Mouse (Mus musculus): ENCODE results near the gene Stk32c. TPM values are rescaled to one million over a fixed set of nuclear protein-coding genes. Genes with fewer than 3 reads are reported as not detected.

The Stk32c gene
- polyA plus RNA-seq, 1 experiment from 2014 or later: 0.65 TPM

DNA sequence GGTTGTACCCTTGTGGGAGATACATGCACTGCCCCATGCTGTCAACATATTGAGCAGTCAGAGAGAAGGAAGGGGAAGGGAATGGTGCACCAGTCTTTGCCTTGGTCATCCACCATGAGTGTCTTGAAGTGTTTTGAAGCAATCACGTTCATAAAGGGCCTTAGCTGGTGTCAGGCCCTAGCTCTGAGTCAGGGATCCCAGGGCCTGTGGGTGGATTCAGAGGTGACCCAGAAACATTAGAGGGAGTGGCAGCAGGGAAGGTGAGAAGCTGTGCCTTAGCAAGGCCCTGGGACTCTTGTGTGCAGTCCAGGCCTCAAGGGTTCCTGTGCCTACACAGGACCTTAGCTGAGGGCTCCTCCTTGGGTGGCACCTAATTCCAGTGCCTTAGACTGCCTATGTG is 11.0 kb upstream of the Stk32c start:
- WGBS: 78% methylated on average over 1 of the region's 1 CpGs
- ATAC-seq (ENCODE audit: low FRiP score): no peak

DNA sequence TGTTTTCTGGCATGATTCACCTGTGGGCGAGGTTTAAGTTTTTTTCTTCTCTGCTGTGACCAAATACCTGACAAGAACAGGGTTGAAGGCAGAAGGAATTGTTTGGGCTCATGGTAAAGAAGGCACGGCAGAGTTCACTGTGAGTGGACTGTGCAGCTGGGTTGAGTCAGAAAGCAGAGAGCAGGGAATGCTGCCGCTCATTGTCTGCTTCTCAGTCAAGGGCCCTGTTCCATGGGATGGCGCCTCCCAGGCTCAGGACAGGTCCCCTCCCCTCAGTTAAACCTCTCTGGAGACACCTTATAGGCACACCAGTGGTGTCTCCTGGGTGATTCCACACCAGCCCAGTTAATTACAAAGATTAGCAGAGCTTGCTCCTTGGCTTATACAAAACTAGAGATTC is 9.2 kb upstream of the Stk32c start:
- H3K4me1 ChIP-seq: no peaks in the 10 kb centered on the region; the same call in none of the 2 replicates
- ATAC-seq (ENCODE audit: low FRiP score): no peak

More for the DNA sequence above, 11.0 kb upstream of the Stk32c start:
- H3K27ac ChIP-seq: no peak overlapping the region
- H3K36me3 ChIP-seq: no peaks in the 10 kb centered on the region
- H3K4me1 ChIP-seq: no peaks in the 10 kb centered on the region; the same call in 1 of the 2 replicates
- H3K4me2 ChIP-seq (replicated peaks): no peak overlapping the region
- H3K4me3 ChIP-seq: no peak overlapping the region
- no peaks in the 10 kb centered on the region for H3K9me3 ChIP-seq (replicated peaks)
- no peaks in the 10 kb centered on the region for H3K27me3 ChIP-seq
- no peak overlapping the region for H3K9ac ChIP-seq

DNA sequence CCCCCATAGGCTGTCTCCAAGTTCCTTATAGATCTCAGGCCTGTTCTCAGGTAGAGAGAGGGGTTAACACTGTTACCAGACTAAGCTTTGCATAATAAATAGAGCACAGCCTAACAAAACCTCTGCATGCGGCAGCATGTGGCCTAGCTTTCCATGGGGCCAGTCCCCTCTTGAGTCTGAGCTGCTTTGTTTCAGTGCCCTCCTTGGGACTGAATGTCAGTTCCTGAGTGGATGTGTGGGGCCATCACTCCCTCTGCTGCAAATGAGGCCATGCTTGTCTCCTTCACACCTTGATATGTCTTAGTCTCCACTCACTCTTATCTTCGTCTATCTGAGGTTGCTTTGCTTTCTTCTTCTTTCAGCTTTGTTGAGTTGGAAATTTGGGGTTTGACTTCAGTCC is 8.7 kb upstream of the Stk32c start:
- H3K4me1 ChIP-seq: no peaks in the 10 kb centered on the region; the same call in none of the 2 replicates
- no peaks in the 10 kb centered on the region for H3K9me3 ChIP-seq (replicated peaks)
- H3K4me3 ChIP-seq: no peak overlapping the region
- H3K27me3 ChIP-seq: no peaks in the 10 kb centered on the region
- WGBS: 61% methylated on average over 2 of the region's 2 CpGs
- H3K4me2 ChIP-seq (replicated peaks): no peak overlapping the region
- ATAC-seq (ENCODE audit: low FRiP score): no peak
- H3K27ac ChIP-seq: no peak overlapping the region
- H3K9ac ChIP-seq: no peak overlapping the region
- no peaks in the 10 kb centered on the region for H3K36me3 ChIP-seq

More for the DNA sequence above, 9.2 kb upstream of the Stk32c start:
- no peak overlapping the region for H3K4me3 ChIP-seq
- no peaks in the 10 kb centered on the region for H3K9me3 ChIP-seq (replicated peaks)
- 74% methylated on average over 4 of the region's 4 CpGs for WGBS
- H3K36me3 ChIP-seq: no peaks in the 10 kb centered on the region
- no peak overlapping the region for H3K9ac ChIP-seq
- no peak overlapping the region for H3K4me2 ChIP-seq (replicated peaks)
- H3K27ac ChIP-seq: no peak overlapping the region
- no peaks in the 10 kb centered on the region for H3K27me3 ChIP-seq

DNA sequence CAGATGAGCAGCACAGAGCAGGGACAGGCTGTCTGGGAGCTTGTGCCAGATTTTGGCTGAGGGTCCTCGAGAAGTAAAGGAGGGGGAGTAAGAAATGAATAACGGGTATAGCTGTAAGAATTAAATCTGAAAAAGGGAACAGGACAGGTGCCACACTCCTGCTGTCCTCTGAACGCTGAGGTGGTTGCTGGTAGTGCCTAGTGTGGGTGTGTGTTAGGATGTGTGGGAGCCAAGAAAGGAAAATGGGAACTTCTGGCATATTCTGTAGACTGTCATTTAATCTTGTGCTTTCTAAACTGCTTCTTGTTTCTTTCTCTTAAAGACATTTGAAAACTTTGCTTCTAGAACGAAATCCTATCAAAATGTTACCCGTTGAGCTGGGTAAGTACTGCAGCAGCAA is 8.0 kb upstream of the Stk32c start:
- ATAC-seq (ENCODE audit: low FRiP score): no peak
- H3K27ac ChIP-seq: no peak overlapping the region
- 86% methylated on average over 5 of the region's 5 CpGs for WGBS
- no peaks in the 10 kb centered on the region for H3K9me3 ChIP-seq (replicated peaks)
- H3K27me3 ChIP-seq: no peaks in the 10 kb centered on the region
- H3K4me3 ChIP-seq: no peak overlapping the region
- no peak overlapping the region for H3K9ac ChIP-seq
- H3K36me3 ChIP-seq: no peaks in the 10 kb centered on the region
- H3K4me2 ChIP-seq (replicated peaks): no peak overlapping the region
- no peaks in the 10 kb centered on the region; the same call in none of the 2 replicates for H3K4me1 ChIP-seq

DNA sequence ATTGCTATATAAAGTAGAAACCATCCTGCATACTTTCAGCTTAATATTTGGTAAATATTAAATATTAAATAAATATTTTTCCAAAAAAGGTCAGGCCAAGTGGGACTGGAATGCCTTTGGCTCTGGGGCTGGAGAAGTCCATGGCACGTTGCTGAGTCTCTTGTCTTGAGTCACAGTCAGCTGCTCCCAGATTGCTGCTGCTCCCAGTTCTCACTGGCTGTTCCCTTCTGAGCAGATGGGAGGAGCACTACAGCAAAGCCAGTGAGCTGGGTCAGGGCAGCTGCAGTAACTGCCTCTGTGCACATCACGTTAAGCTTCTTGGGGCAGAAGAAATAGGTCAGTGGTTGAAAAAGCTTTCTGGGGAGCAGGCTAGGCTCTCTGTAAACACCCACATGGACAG is 7.2 kb upstream of the Stk32c start:
- H3K27ac ChIP-seq: no peak overlapping the region
- no peaks in the 10 kb centered on the region; the same call in none of the 2 replicates for H3K4me1 ChIP-seq
- H3K4me3 ChIP-seq: no peak overlapping the region
- no peaks in the 10 kb centered on the region for H3K36me3 ChIP-seq
- 42% methylated on average over 2 of the region's 2 CpGs for WGBS
- ATAC-seq (ENCODE audit: low FRiP score): no peak
- no peak overlapping the region for H3K9ac ChIP-seq
- no peaks in the 10 kb centered on the region for H3K27me3 ChIP-seq
- no peaks in the 10 kb centered on the region for H3K9me3 ChIP-seq (replicated peaks)
- no peak overlapping the region for H3K4me2 ChIP-seq (replicated peaks)

DNA sequence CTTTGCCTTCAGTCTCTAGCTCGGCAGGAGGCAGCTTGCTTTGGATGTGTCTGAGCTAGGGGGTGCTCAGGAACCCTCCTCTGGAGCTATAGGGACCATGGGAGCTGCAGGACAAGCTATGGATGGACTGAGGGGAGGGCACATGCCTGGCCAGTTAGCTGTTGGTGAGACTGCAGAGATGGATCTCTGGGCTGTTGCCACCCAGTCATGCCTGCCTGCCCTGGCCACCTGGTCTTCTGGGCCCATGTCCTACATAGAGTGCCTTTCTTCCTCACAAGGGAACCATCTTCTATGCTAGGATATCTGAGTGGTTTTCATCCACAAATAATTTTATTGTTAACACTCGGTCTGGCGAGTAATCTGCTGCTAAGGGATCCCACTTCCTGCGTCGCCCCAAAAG is 6.4 kb upstream of the Stk32c start:
- Histone ChIP-seq H3K4me1 (no peaks in the 10 kb centered on the region; the same call in none of the 2 replicates), H3K27me3 (no peaks in the 10 kb centered on the region), H3K36me3 (no peaks in the 10 kb centered on the region), H3K4me3 (no peak overlapping the region), H3K9ac (no peak overlapping the region), H3K27ac (no peak overlapping the region), H3K9me3 (replicated peaks) (no peaks in the 10 kb centered on the region), H3K4me2 (replicated peaks) (no peak overlapping the region)
- ATAC-seq (ENCODE audit: low FRiP score): no peak
- 84% methylated on average over 5 of the region's 5 CpGs for WGBS

DNA sequence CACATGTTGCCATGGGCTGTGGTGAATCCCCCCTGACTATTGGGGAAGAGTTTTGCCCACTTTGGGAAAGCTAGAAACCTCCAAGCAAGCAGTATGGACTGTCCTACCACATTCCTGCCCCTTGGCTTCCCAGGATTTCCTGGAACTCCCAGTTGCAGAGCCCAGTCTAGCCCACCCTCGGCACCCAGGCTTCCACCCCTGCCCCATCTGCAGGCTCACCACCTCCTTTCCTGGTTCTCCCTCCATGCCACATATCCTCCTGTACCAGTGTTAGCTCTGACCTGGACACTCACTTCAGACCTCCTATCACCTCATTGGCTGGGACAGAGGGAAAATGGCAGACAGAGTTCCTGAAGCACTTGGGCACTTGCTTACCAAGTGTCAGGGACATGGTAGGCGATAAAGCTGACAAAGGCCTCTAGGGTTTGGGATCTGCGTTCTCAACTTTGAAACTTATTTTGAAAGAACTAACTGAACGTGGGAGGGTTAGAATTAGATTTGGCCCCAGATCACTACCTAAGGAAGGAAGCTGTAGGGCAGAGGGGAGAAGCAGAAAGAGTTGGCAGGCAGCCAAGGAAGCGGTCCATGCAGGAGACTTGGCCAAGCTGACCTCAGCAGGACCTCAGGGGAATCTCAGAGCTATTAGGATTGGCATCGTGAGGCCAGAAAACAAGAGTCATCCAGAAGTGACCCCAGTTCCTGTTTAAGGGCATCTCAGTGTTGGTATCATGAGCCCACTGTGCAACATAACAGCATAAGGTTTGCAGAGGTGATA is 5.7 kb upstream of the Stk32c start:
- no peak overlapping the region for H3K4me3 ChIP-seq
- H3K4me1 ChIP-seq: no peaks in the 10 kb centered on the region; the same call in none of the 2 replicates
- ATAC-seq (ENCODE audit: low FRiP score): no peak
- no peak overlapping the region for H3K9ac ChIP-seq
- 70% methylated on average over 6 of the region's 6 CpGs for WGBS
- H3K9me3 ChIP-seq (replicated peaks): no peaks in the 10 kb centered on the region
- no peaks in the 10 kb centered on the region for H3K36me3 ChIP-seq
- H3K27me3 ChIP-seq: no peaks in the 10 kb centered on the region
- H3K27ac ChIP-seq: no peak overlapping the region
- H3K4me2 ChIP-seq (replicated peaks): no peak overlapping the region

DNA sequence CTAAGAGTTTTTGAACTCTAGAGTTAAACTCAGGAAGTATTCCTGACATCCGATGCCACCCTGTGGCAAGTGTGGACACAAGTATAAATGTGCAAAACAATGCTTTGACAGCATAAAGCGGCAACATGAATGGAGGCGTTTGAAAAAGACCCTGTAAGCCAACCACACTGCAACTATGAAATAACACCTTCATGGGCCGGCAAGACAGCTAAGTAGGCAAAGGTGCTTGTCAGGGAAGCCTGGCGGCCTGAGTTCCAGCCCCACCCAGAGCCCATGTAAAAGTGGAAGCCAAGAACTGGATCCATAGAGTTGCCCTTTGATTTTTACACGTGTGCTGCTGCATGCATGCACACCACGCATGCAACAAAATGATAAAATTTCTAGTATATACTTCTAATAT is 3.9 kb upstream of the Stk32c start:
- H3K36me3 ChIP-seq: no peaks in the 10 kb centered on the region
- WGBS: 84% methylated on average over 7 of the region's 7 CpGs
- no peak overlapping the region for H3K4me2 ChIP-seq (replicated peaks)
- H3K9ac ChIP-seq: no peak overlapping the region
- peaks cover 10% of the 10 kb centered on the region for H3K4me1 ChIP-seq
- no peaks in the 10 kb centered on the region for H3K9me3 ChIP-seq (replicated peaks)
- no peak overlapping the region for H3K4me3 ChIP-seq
- ATAC-seq (ENCODE audit: low FRiP score): no peak
- no peak overlapping the region for H3K27ac ChIP-seq
- no peaks in the 10 kb centered on the region for H3K27me3 ChIP-seq

DNA sequence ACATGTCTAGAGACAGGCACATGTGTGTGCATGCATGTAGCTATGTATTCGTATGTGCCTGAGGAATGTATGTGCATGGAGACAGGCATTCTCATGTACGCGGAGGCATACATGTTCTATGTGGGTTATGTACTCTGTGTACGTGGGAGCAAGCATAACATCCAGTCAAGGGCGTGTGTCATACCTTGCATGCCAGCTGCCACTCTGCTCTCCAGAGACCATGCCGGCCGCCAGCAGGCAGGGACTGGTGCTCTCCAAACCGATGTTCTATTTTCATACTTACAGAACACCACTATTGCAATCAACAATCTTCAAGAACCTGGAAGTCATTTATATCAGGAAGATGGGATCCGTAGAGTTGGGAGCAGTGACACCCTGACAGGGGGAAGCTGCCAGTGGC is 3.4 kb upstream of the Stk32c start:
- ATAC-seq (ENCODE audit: low FRiP score): no peak
- H3K27ac ChIP-seq: no peak overlapping the region
- no peak overlapping the region for H3K4me3 ChIP-seq
- H3K27me3 ChIP-seq: no peaks in the 10 kb centered on the region
- H3K4me2 ChIP-seq (replicated peaks): no peak overlapping the region
- H3K9me3 ChIP-seq (replicated peaks): no peaks in the 10 kb centered on the region
- 90% methylated on average over 9 of the region's 9 CpGs for WGBS
- no peaks in the 10 kb centered on the region for H3K36me3 ChIP-seq
- peaks cover 12% of the 10 kb centered on the region for H3K4me1 ChIP-seq
- no peak overlapping the region for H3K9ac ChIP-seq

DNA sequence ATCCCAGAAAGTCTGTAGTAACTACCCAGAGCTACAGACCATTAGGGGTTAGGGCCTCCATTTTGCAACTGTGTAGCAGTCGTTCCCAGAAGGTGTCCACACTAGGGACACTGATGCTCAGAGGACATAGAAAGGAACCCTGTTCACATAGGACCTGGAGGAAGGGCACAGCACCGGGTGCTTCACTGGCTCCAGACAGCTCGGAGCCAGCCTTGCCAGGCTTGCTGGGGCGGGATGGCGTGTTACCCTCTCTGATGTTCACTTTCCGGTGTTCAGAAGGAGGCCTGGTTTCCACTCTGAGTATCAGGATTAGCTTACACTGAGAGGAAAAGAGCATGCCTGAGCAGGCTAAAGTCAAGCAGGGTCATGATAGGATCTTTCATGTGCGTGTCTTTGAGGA is 2.8 kb upstream of the Stk32c start:
- H3K27ac ChIP-seq: no peak overlapping the region
- H3K4me2 ChIP-seq (replicated peaks): no peak overlapping the region
- WGBS: 92% methylated on average over 7 of the region's 7 CpGs
- no peak overlapping the region for H3K9ac ChIP-seq
- H3K27me3 ChIP-seq: no peaks in the 10 kb centered on the region
- H3K4me1 ChIP-seq: peaks cover 12% of the 10 kb centered on the region
- ATAC-seq (ENCODE audit: low FRiP score): no peak
- H3K4me3 ChIP-seq: no peak overlapping the region
- no peaks in the 10 kb centered on the region for H3K9me3 ChIP-seq (replicated peaks)
- H3K36me3 ChIP-seq: no peaks in the 10 kb centered on the region

DNA sequence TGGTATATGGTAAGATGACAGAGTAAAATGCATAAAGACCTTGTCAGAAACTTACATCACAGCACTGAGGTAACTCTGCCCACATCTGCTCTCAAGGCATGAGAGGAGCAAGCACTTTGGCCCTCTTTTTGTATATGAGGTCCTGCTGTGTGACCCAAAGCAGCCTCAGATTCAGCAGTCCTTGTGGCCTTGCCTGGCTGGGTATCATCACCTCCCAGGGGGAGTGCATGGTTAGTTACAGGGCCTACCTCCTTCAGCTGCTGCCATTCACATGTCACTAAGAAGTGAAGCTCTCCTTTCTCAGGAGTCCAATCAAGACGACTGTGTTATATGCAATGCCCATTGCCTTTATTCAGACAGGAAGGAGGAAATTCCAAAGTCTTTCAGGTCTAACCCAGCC is 2.4 kb upstream of the Stk32c start:
- 69% methylated on average over 1 of the region's 1 CpGs for WGBS
- no peaks in the 10 kb centered on the region for H3K36me3 ChIP-seq
- H3K27me3 ChIP-seq: no peaks in the 10 kb centered on the region
- no peak for ATAC-seq (ENCODE audit: low FRiP score)
- H3K27ac ChIP-seq: no peak overlapping the region
- no peak overlapping the region for H3K4me3 ChIP-seq
- H3K4me2 ChIP-seq (replicated peaks): no peak overlapping the region
- peaks cover 12% of the 10 kb centered on the region for H3K4me1 ChIP-seq
- no peak overlapping the region for H3K9ac ChIP-seq
- H3K9me3 ChIP-seq (replicated peaks): no peaks in the 10 kb centered on the region

DNA sequence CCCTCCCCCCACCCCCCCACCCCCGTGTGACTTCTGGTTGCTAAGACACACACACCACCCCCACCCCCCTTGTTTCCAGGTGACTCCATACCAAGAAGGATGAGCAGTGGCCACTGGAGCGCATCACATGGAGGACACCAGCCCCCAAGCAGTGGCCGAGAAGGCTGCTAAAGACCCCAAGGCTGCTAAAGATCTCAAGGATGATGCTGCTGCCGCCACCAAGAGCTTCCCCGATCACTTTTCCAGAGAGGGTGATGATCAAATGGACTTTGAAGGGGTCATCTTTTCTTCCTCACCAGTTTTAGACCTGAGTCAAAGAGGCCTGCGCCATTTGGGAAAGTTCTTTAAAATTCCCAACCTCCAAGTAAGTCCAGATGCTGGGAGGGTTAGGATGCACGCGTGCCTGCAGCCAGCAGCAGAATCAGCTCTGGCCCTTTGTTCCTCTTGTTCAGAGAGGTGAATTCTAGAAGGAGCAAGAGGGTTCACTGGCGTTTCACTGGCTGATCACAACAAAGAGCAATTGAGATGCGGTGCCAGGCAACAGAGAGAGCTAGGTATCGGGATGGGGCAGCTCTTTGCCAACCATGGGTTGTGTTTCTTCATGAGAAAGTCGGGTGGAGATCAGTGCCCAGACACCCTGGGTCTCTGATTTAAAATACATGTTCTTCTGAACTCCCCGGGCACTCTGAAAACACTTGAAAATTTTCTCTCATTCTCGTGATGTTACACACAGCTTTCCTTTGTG is 1.7 kb upstream of the Stk32c start:
- peaks cover 12% of the 10 kb centered on the region for H3K4me1 ChIP-seq
- H3K27ac ChIP-seq: no peak overlapping the region
- H3K9ac ChIP-seq: no peak overlapping the region
- no peaks in the 10 kb centered on the region for H3K27me3 ChIP-seq
- no peaks in the 10 kb centered on the region for H3K36me3 ChIP-seq
- 78% methylated on average over 14 of the region's 14 CpGs for WGBS
- H3K4me3 ChIP-seq: no peak overlapping the region
- no peak overlapping the region for H3K4me2 ChIP-seq (replicated peaks)
- H3K9me3 ChIP-seq (replicated peaks): no peaks in the 10 kb centered on the region
- no peak for ATAC-seq (ENCODE audit: low FRiP score)

DNA sequence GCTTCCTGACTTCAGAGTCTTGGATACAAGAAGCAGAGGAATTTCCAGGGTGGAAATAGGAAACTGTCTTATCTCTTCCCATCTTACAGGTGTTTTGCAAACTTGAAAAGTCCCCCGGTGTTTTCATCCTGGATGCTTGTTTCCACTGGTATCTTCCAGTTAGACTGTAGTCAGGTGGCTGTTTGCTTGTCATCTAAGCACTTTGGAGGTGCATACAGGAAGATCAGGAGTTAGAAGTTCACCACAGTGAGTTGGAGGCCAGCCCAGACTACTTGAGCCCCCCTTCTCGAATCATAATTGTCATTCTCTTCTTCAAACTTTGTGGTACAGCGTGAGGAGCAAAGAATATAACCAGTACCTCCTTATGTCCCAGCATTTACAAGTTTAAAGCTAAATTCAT is 1.1 kb upstream of the Stk32c start:
- Histone ChIP-seq H3K9me3 (replicated peaks) (no peaks in the 10 kb centered on the region), H3K4me2 (replicated peaks) (no peak overlapping the region), H3K36me3 (no peaks in the 10 kb centered on the region), H3K4me1 (peaks cover 12% of the 10 kb centered on the region), H3K4me3 (no peak overlapping the region), H3K27me3 (no peaks in the 10 kb centered on the region), H3K27ac (no peak overlapping the region), H3K9ac (no peak overlapping the region)
- WGBS: 84% methylated on average over 3 of the region's 3 CpGs
- no peak for ATAC-seq (ENCODE audit: low FRiP score)
